Mouse (Mus musculus): ENCODE data around the gene Olfr67. TPM values are rescaled to one million over a fixed set of nuclear protein-coding genes. Genes with fewer than 3 reads are reported as not detected.

Olfr67 gene
- not detected for polyA plus RNA-seq (2012; fragmentation: generic; extraction: Trizol)

DNA sequence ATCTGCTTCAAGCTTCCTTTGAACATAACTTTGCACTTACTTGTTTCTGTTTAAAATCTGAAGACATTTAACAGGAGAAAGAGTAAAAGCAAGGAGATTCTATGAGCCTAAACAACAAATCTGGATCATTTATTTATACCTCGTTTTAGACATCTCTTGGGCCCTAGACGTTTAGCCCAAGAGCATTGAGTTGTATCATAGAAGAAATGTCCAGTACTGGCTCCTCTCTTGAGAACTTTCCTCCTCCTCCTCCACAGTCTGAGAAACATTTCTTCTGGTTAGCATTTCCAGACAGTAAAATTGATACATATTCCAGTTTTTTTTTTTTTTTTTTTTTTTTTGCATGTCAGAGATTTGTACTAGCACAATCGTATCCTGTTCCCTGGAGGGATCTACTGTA, at the start of gene Olfr67:
Gene Olfr67 (minus strand): TSS at position 101 of the 400 bp plus-strand sequence.

DNA sequence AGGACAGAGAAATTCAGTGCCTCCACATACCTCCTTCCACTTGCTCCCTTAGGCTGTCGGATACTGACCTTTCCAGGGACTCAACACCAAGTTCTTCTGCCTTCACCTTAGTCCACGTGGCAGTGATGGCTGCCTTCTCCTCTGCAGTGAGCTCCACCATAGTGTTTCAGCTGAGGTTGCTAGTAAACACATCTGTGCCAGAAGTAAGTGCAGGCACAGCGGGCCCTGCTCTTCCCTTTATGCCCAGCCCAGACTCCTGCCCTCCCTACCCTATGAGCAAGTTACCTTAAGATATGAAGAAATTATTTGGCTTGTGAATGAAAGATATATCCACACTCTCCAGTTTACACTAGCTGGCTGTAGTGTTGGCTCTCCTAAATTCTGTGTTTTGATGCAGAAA, 48.6 kb upstream of the Olfr67 start, which contains the start of gene Hbb-bh2:
Gene Hbb-bh2 (minus strand): TSS at position 253 of the 400 bp plus-strand sequence.

DNA sequence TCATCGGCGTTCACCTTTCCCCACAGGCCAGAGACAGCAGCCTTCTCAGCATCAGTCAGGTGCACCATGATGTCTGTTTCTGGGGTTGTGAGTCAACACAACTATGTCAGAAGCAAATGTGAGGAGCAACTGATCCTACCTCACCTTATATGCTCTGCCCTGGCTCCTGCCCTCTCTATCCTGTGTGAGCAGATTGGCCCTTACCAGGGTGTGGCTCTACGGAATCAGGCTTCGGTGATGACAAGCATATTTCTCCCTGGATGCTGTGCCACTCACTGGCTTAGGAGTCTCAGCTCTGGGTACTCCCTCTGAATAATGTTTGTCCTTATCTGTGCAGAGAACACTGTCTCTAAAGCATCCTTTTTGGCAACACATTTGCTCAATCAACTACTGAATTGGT, 36.2 kb upstream of the Olfr67 start, which contains the start of gene Hbb-bs:
Gene Hbb-bs (minus strand): TSS at position 289 of the 400 bp plus-strand sequence.

DNA sequence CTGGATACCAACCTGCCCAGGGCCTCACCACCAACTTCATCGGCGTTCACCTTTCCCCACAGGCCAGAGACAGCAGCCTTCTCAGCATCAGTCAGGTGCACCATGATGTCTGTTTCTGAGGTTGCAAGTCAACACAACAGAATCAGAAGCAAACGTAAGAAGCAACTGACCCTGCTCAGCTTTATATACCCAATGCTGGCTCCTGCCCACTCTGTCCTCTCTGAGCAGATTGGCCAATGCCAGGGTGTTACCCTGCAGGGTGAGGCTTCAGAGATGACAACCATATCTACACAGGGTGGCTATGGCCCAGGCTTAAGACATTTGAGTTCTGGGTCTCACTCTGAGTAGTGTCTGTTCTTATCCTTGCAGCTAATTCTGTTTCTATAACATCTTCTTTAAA, 22.1 kb upstream of the Olfr67 start, which contains the start of gene Hbb-bt:
Gene Hbb-bt (minus strand): TSS at position 231 of the 400 bp plus-strand sequence.

DNA sequence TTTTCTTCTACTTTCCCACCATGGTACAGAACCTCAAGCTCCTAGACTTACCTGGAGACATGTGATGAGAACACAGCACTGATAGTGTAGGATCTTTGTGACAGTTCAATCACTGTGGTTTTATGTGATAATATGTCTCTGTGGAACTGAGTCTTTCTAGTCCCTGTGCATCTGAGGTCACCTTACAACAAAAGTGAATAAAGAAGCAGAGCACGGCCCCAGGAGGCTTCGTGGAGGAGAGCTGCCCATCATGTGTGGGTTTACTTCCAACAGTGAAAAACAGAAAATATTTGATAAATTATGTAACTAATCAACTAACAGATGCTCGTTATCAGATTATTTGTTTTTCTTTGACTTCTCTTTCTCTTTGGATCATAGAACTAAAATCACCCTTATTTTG, 12.0 kb downstream of the Olfr67 start, which contains the start of gene Olfr68:
Gene Olfr68 (minus strand): TSS at position 101 of the 400 bp plus-strand sequence.

DNA sequence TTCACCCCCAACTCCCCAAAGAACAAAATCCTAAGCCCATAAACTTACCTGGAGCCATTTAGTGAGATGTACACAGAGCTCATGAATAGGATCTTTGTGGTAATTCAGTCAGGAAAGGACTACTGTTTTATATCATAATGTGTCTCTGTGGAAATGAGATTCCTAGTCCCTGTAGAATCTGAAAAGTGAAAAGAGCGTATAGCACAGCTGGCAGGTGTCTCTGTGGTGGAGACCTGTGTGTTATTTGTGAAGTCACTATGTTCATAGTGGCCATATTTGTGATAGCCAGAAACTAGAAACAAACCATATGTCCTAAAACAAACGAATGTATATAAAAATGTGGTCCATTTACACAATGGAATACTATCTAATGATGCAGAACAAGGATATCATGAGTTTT, 20.1 kb downstream of the Olfr67 start, which contains the start of gene Olfr69:
Gene Olfr69 (minus strand): TSS at position 101 of the 400 bp plus-strand sequence.

DNA sequence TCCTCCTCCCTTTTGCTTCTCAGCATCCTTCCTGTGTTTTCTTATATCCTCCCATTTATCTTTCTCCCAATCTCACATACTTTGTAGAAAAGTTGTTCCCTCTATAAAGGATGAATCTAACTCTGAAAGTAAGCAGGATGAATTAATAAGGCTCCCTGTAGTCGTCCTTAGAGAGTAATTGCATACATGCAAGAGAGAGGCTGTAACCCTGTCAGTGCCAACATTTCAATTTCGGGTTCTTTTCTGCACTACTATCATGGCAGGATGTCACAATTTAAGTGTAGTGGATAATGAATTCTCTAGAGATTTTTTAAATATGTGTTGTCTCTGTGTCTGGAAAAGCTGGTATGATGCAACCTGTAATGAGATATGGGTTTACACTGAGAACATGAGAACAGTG, 34.4 kb downstream of the Olfr67 start, which contains the start of gene Olfr630:
Gene Olfr630 (minus strand): TSS at position 101 of the 400 bp plus-strand sequence.

DNA sequence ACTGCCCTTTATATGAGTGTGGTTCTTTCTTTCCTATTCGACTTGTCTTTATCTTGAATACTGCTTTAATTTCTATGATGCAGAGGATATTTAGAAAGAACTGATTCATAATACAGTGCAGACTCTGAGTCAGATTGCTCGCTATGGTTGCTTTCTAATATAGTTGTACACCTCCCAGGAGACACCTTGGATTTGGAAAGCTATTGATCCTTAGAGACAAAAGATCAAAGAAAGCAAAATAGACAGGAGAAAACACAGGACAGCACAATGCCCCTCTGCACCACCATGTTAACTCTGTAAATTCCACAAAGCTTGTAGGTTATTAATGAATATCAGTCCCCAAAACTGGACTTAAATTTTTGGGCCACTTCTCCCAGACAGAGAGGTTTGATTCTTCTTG, 46.8 kb downstream of the Olfr67 start, which contains the start of gene Olfr629:
Gene Olfr629 (minus strand): TSS at position 101 of the 400 bp plus-strand sequence.

Other genes starting within 250 kb of the Olfr67 start
- not detected for gene Olfr612, start 249.1 kb downstream of the Olfr67 start, polyA plus RNA-seq (2012; fragmentation: generic; extraction: Trizol)
- not detected for gene Olfr613, start 243.7 kb downstream of the Olfr67 start, polyA plus RNA-seq (2012; fragmentation: generic; extraction: Trizol)
- not detected for gene Olfr615, start 235.7 kb downstream of the Olfr67 start, polyA plus RNA-seq (2012; fragmentation: generic; extraction: Trizol)
- not detected for gene Olfr616, start 222.7 kb downstream of the Olfr67 start, polyA plus RNA-seq (2012; fragmentation: generic; extraction: Trizol)
- gene Olfr617, start 218.8 kb downstream of the Olfr67 start, polyA plus RNA-seq (2012; fragmentation: generic; extraction: Trizol), result not detected
- gene Olfr618, start 201.7 kb downstream of the Olfr67 start, polyA plus RNA-seq (2012; fragmentation: generic; extraction: Trizol), result not detected
- gene Olfr619, start 191.2 kb downstream of the Olfr67 start, polyA plus RNA-seq (2012; fragmentation: generic; extraction: Trizol), result not detected
- gene Olfr620, start 179.3 kb downstream of the Olfr67 start, polyA plus RNA-seq (2012; fragmentation: generic; extraction: Trizol), result not detected
- not detected for gene Olfr622, start 149.1 kb downstream of the Olfr67 start, polyA plus RNA-seq (2012; fragmentation: generic; extraction: Trizol)
- gene Olfr623, start 128.1 kb downstream of the Olfr67 start, polyA plus RNA-seq (2012; fragmentation: generic; extraction: Trizol), result not detected
- not detected for gene Olfr624, start 120.6 kb downstream of the Olfr67 start, polyA plus RNA-seq (2012; fragmentation: generic; extraction: Trizol)
- not detected for gene Olfr625-ps1, start 109.1 kb downstream of the Olfr67 start, polyA plus RNA-seq (2012; fragmentation: generic; extraction: Trizol)
- gene Olfr243, start 77.2 kb downstream of the Olfr67 start, polyA plus RNA-seq (2012; fragmentation: generic; extraction: Trizol), result not detected
- not detected for gene Olfr628, start 61.4 kb downstream of the Olfr67 start, polyA plus RNA-seq (2012; fragmentation: generic; extraction: Trizol)
- gene Olfr629, start 46.9 kb downstream of the Olfr67 start, polyA plus RNA-seq (2012; fragmentation: generic; extraction: Trizol), result not detected
- gene Olfr630, start 34.5 kb downstream of the Olfr67 start, polyA plus RNA-seq (2012; fragmentation: generic; extraction: Trizol), result not detected
- gene Olfr69, start 20.2 kb downstream of the Olfr67 start, polyA plus RNA-seq (2012; fragmentation: generic; extraction: Trizol), result not detected
- not detected for gene Olfr68, start 12.1 kb downstream of the Olfr67 start, polyA plus RNA-seq (2012; fragmentation: generic; extraction: Trizol)
- gene Hbb-bt, start 22.2 kb upstream of the Olfr67 start, polyA plus RNA-seq (2012; fragmentation: generic; extraction: Trizol), result not detected
- gene Hbb-bs, start 36.3 kb upstream of the Olfr67 start, polyA plus RNA-seq (2012; fragmentation: generic; extraction: Trizol), result not detected
- gene Hbb-bh2, start 48.7 kb upstream of the Olfr67 start, polyA plus RNA-seq (2012; fragmentation: generic; extraction: Trizol), result not detected
- under 1 TPM; 0.08 to 0.97 TPM for gene Hbb-bh1, start 51.3 kb upstream of the Olfr67 start, polyA plus RNA-seq (2012; fragmentation: generic; extraction: Trizol)
- under 1 TPM in 1 of 2 experiments, not detected in 1; 0.06 TPM for gene Hbb-y, start 61.4 kb upstream of the Olfr67 start, polyA plus RNA-seq (2012; fragmentation: generic; extraction: Trizol)
- gene Olfr66, start 94.4 kb upstream of the Olfr67 start, polyA plus RNA-seq (2012; fragmentation: generic; extraction: Trizol), result not detected
- gene Olfr64, start 102.7 kb upstream of the Olfr67 start, polyA plus RNA-seq (2012; fragmentation: generic; extraction: Trizol), result not detected
- under 1 TPM in 1 of 2 experiments, not detected in 1; 0.05 TPM for gene Olfr65, start 111.7 kb upstream of the Olfr67 start, polyA plus RNA-seq (2012; fragmentation: generic; extraction: Trizol)
- gene Olfr631, start 137.0 kb upstream of the Olfr67 start, polyA plus RNA-seq (2012; fragmentation: generic; extraction: Trizol), result not detected
- not detected for gene Olfr632, start 142.5 kb upstream of the Olfr67 start, polyA plus RNA-seq (2012; fragmentation: generic; extraction: Trizol)
- not detected for gene Olfr633, start 152.6 kb upstream of the Olfr67 start, polyA plus RNA-seq (2012; fragmentation: generic; extraction: Trizol)
- gene Olfr635, start 179.3 kb upstream of the Olfr67 start, polyA plus RNA-seq (2012; fragmentation: generic; extraction: Trizol), result not detected
- gene Olfr638, start 206.9 kb upstream of the Olfr67 start, polyA plus RNA-seq (2012; fragmentation: generic; extraction: Trizol), result not detected
- gene Olfr639, start 225.5 kb upstream of the Olfr67 start, polyA plus RNA-seq (2012; fragmentation: generic; extraction: Trizol), result not detected
- gene Olfr640, start 233.8 kb upstream of the Olfr67 start, polyA plus RNA-seq (2012; fragmentation: generic; extraction: Trizol), result not detected
- gene Olfr641, start 243.6 kb upstream of the Olfr67 start, polyA plus RNA-seq (2012; fragmentation: generic; extraction: Trizol), result not detected

Measured in C3H10T1/2 (cell line).